Mouse (Mus musculus) stomach, embryonic 15.5 days (tissue): ENCODE measurements around the gene Rabif. TPM values are rescaled to one million over a fixed set of nuclear protein-coding genes. Genes with fewer than 3 reads are reported as not detected.
"Not testable (repeated sequence)": the region's sequence is repeated elsewhere in the genome, so short reads cannot be mapped to it uniquely, and the experiment has no call there.

Experiments
- ATAC-seq: fragments of 200-750 bp; cut with Nextera tagmentation; 2 replicates; pipeline ENCODE4 v1.8.0; 2017; ENCODE audit warnings: low read depth, moderate number of reproducible peaks, moderate TSS enrichment; ENCODE audit not compliant: insufficient read depth, low FRiP score
- H3K27ac ChIP-seq: fragments of 300-500 bp; sonication (generic); 2 replicates; pipeline ENCODE4 v1.5.1; 2015; ENCODE audit warnings: mild to moderate bottlenecking, inconsistent platforms
- H3K27me3 ChIP-seq: fragments of 300-500 bp; sonication (generic); replicated peaks from 2 replicates; pipeline ENCODE4 v1.6.1; 2015; ENCODE audit warnings: inconsistent platforms
- H3K36me3 ChIP-seq: fragments of 300-500 bp; sonication (generic); 2 replicates; pipeline ENCODE4 v1.6.1; 2015; ENCODE audit warnings: inconsistent platforms
- H3K4me1 ChIP-seq: fragments of 300-500 bp; sonication (generic); 2 replicates; pipeline ENCODE4 v1.6.1; 2015; ENCODE audit warnings: inconsistent platforms
- H3K4me2 ChIP-seq: fragments of 300-500 bp; sonication (generic); 2 replicates; pipeline ENCODE4 v1.6.1; 2015; ENCODE audit warnings: mild to moderate bottlenecking, inconsistent platforms
- H3K4me3 ChIP-seq: fragments of 300-500 bp; sonication (generic); replicated peaks from 2 replicates; pipeline ENCODE4 v1.5.1; 2015; ENCODE audit warnings: inconsistent platforms
- H3K9ac ChIP-seq: fragments of 300-500 bp; sonication (generic); 2 replicates; pipeline ENCODE4 v1.6.1; 2015; ENCODE audit warnings: inconsistent platforms
- H3K9me3 ChIP-seq: fragments of 300-500 bp; sonication (generic); 2 replicates; pipeline ENCODE4 v1.6.1; 2016; ENCODE audit warnings: inconsistent platforms
- WGBS: fragments of 180-500 bp; shearing (Covaris S2); methylation state at CpG from one replicate; pipeline ENCODE4 v1.1.7; 2015; 5-methylcytosine and 5-hydroxymethylcytosine counted together
- polyA plus RNA-seq: library from polyadenylated mRNA; unstranded; fragments of >200 nt; fragmentation: Nextera tagmentation; extraction: Ambion mirVana; gene quantifications from 2 replicates; pipeline ENCODE4 v1.2.1, GENCODE M21; 2015

The Rabif gene
- polyA plus RNA-seq: 37.2 and 42.7 TPM in 2 replicates

DNA sequence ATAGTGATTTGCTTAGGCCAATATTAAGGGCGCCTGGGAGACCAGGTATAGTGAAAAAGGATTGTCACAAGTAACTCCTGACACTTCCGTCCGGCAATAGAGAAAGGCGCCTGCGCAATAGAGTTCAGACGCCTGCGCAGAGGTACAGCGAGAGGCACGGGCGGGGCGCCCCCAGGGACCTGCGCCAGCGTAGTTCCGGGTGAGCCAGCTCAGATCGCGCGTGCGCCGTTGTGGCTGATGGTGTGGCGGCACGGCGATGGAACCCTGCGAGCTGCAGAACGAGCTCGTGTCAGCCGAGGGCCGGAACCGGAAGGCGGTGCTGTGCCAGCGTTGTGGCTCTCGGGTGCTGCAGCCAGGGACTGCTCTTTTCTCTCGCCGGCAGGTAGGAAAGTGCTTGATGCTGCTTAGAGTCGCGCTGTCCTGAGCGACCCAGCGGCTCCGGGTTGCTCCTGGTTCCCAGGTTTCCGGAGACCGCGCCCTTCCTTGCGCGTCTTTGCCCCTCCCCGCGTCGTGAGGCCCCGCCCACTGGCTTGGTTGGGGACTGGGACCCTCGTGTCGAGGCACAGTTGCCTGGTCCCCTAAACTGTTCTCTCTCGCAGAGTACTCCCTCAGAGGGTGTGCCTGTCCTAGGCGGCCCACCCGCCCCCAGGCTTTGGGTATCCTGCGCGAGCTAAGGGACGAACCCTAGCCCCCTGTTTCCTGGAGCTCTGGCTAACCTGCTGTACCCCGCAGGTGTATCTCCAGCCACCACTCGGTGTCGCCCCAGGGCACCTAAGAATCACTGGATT is at the start of gene Rabif:
Rabif (plus strand) TSS at position 221 of the 788 bp plus-strand sequence.
- no peaks in the 10 kb centered on the region for H3K9me3 ChIP-seq
- H3K4me2 ChIP-seq: peak within 1 kb of the TSS; percentile 68
- ATAC-seq: peak; percentile 98
- peak within 1 kb of the TSS; percentile 97 for H3K27ac ChIP-seq
- peak within 1 kb of the TSS; percentile 56; the same call in 1 of the 2 replicates for H3K9ac ChIP-seq
- H3K4me3 ChIP-seq: peak within 1 kb of the TSS; percentile 75
- peaks cover 8% of the 10 kb centered on the region; the same call in 1 of the 2 replicates for H3K36me3 ChIP-seq
- peaks cover 9% of the 10 kb centered on the region; the same call in 1 of the 2 replicates for H3K4me1 ChIP-seq
- WGBS: under 1% methylated on average over 58 of the region's 58 CpGs
- H3K27me3 ChIP-seq: no peaks in the 10 kb centered on the region

DNA sequence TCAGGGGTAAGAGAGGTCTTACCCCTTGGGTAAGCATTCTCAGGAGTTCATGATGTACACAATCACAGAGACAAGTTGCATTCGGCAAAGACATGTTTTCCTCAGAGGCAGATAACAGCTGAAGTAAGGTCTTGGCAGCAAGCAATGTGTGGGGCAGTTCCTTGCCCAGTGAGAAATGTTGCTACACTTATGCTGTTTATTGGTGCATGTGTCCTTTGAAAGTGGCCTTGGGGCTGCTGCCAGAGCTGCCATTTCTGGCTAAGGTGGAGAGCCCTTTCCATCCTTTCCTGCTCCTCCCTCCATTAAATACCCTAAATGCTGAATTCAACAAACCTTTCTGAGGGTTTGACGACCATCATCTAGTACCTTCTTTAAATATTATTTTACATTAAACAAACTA is 49.0 kb upstream of the Rabif start:
- no peak for ATAC-seq
- WGBS: 90% methylated on average over 2 of the region's 2 CpGs
- no peak overlapping the region for H3K4me3 ChIP-seq

DNA sequence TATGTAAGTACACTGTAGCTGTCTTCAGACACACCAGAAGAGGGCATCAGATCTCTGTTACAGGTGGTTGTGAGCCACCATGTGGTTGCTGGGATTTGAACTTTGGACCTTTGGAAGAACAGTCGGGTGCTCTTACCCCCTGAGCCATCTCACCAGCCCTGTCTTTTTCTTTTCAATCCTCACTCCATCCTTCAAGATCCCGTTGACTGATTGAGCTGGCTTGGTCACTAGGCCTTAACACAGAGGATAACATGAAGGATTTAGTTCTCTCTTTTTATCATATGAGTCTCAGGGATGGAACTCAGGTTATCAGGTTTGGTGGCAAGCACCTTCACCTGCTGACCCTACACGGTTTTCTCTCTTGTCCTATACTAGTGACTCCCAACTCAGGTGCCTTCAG is 45.9 kb upstream of the Rabif start:
- H3K4me1 ChIP-seq, H3K27me3 ChIP-seq, H3K36me3 ChIP-seq, H3K4me2 ChIP-seq, H3K9ac ChIP-seq, H3K4me3 ChIP-seq, H3K9me3 ChIP-seq, ATAC-seq, H3K27ac ChIP-seq: not testable (repeated sequence)
- 63% methylated on average over 3 of the region's 3 CpGs for WGBS

More for the DNA sequence above, 49.0 kb upstream of the Rabif start:
- H3K4me2 ChIP-seq: no peak overlapping the region
- no peak overlapping the region for H3K9ac ChIP-seq
- no peak overlapping the region for H3K27ac ChIP-seq
- no peaks in the 10 kb centered on the region for H3K36me3 ChIP-seq
- no peaks in the 10 kb centered on the region for H3K4me1 ChIP-seq
- H3K9me3 ChIP-seq: no peaks in the 10 kb centered on the region
- H3K27me3 ChIP-seq: no peaks in the 10 kb centered on the region

DNA sequence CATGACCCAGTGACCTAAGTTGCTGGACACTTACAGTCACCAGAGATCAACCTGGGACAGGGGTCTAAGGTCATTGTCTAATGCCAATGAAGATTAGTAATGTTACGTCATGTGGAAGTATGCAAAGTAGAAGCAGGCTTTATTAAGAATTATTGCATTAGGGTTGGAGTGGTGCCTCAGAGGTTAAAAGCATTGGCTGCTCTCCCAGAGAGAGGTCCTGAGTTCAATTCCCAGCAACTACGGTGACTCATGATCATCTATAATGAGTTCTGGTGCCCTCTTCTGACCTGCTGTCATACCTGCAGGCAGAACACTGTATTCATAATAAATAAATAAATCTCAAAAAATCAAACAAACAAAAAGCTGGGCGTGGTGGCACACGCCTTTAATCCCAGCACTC is 44.2 kb upstream of the Rabif start:
- Histone ChIP-seq H3K36me3 (no peaks in the 10 kb centered on the region), H3K27ac (no peak overlapping the region), H3K9me3 (no peaks in the 10 kb centered on the region), H3K4me1 (no peaks in the 10 kb centered on the region), H3K4me3 (no peak overlapping the region), H3K27me3 (no peaks in the 10 kb centered on the region), H3K9ac (no peak overlapping the region), H3K4me2 (no peak overlapping the region)
- ATAC-seq: no peak
- 77% methylated on average over 4 of the region's 4 CpGs for WGBS

DNA sequence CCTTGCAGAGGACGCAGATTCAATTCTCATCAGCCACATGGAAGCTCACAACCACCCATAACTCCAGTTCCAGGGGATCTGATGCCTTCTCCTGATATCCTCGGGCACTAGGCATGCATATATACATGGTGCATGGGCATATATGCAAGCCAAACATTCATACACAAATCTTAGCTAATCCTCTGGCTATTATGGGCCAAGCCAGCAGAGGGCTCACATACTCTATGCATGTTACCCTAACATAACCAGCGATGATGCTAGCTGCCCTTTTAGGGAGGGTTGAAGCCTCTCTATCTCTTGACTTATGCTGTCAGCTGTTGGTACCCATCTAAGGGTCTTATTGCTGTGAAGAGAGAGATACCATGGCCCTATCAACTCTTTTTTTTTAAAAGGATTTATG is 43.5 kb upstream of the Rabif start:
- Histone ChIP-seq H3K27me3 (no peaks in the 10 kb centered on the region), H3K27ac (no peak overlapping the region), H3K9ac (no peak overlapping the region), H3K4me1 (peaks cover 2% of the 10 kb centered on the region; the same call in 1 of the 2 replicates), H3K9me3 (no peaks in the 10 kb centered on the region), H3K4me3 (no peak overlapping the region), H3K4me2 (no peak overlapping the region), H3K36me3 (no peaks in the 10 kb centered on the region)
- 44% methylated on average over 3 of the region's 3 CpGs for WGBS
- no peak for ATAC-seq

DNA sequence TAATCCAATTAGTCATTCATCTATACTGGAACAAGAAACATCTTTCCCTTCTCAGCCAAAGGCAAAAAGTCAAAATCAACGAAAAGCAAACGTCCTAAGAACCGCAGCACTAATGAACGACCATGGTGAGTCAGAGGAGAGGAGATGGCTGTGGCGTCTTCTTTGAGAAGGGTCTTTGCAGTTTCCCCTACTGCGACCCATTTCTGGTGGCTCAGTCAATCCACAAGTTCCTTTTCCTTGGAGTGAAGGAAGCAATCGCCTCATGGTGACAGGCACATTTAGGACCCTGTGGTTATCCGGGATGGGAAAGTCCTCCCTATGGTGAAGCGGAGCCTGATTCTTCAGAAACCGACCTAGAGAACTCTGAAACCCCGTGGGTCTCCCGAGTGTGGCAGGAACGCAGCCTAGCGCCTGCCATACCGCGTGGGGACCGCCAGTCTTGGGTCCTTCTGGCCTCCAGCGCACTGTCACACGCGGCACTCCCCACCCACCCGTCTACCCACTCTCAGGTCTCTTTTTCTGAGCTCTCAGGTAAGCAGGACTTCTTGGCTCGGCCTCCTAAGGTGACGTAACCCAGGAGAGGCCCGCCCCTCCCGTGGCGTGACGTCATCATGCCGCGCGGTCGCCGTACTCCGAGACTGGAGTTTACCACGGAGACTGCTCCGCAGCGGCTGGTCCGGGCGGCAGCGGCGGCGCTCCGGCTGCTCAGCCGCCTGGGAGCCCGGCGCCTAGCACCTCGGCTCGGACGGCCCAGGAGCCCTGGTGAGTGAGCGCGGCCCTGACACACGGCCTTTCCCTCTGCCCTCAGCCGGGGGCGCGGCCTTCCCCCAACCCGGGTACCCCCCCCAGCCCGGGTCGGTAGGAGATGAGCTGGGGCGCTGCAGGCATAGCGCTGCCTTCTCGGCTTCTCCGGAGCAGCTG is 39.3 kb upstream of the Rabif start, which contains the start of gene Klhl12:
Klhl12 (plus strand) TSS at position 628 of the 921 bp plus-strand sequence.
- H3K4me2 ChIP-seq: peak within 1 kb of the TSS; percentile 89
- peak within 1 kb of the TSS; percentile 100 for H3K4me3 ChIP-seq
- H3K4me1 ChIP-seq: peaks cover 4% of the 10 kb centered on the region; the same call in 1 of the 2 replicates
- H3K36me3 ChIP-seq: 0 out of 2 replicates have a peak, but pooled peaks cover 9% of the 10 kb centered on the region
- under 1% methylated on average over 61 of the region's 61 CpGs for WGBS
- peak within 1 kb of the TSS; percentile 81 for H3K27ac ChIP-seq
- peak within 1 kb of the TSS; percentile 99 for H3K9ac ChIP-seq
- H3K27me3 ChIP-seq: no peaks in the 10 kb centered on the region
- no peaks in the 10 kb centered on the region for H3K9me3 ChIP-seq
- ATAC-seq: peak; percentile 97

DNA sequence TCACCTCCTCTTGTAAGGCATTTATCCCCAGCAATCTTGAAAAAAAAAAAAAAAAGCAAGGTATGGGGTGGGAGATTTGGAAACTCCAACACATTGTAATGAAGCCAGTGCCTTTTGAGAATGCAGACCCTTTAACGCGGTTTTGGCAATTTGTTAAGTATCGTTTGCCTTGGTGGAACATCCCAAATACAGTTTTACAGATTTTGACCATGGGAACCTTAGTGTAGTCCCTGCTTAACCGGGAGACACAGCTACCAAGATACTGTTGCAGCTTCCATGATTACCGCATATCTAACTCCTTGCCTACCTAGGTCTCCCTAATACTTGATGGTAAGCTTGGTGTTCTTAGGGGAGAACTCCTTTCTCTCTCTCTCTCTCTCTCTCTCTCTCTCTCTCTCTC is 38.4 kb upstream of the Rabif start:
- Histone ChIP-seq H3K4me1 (peaks cover 4% of the 10 kb centered on the region; the same call in 1 of the 2 replicates), H3K9ac (peak overlapping the region; percentile 99; the same call in 1 of the 2 replicates), H3K36me3 (peaks cover 14% of the 10 kb centered on the region; the same call in 1 of the 2 replicates), H3K27me3 (no peaks in the 10 kb centered on the region), H3K4me3 (peak overlapping the region; percentile 100), H3K27ac (no peak overlapping the region), H3K4me2 (peak overlapping the region; percentile 89), H3K9me3 (no peaks in the 10 kb centered on the region)
- no peak for ATAC-seq
- WGBS: 18% methylated on average over 5 of the region's 5 CpGs

DNA sequence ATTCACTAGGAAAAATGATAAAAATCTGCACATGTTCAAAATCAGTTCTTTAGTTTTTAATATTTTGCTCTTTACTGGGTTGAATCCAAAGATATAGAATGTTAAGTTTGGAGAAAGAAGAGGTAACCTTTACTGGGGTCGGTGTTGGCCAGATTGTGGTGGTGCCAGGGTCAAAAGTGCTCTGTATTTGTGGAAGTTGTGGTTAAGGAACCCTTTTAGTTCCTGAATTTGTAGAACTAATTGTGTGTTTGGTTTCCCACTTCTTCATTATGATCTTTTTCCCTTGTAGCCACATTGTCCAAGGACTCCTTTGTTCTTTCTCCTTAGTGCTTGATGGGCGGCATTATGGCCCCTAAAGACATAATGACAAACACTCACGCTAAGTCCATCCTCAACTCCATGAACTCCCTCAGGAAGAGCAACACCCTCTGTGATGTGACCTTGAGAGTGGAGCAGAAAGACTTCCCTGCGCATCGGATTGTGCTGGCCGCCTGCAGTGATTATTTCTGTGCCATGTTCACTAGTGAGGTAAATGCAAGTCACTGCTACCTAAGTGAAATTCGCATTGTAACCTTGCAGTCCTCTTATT is 36.2 kb upstream of the Rabif start:
- ATAC-seq: no peak
- WGBS: 88% methylated on average over 7 of the region's 7 CpGs
- H3K27ac ChIP-seq: no peak overlapping the region
- H3K4me1 ChIP-seq: peaks cover 4% of the 10 kb centered on the region; the same call in 1 of the 2 replicates
- no peaks in the 10 kb centered on the region for H3K9me3 ChIP-seq
- no peaks in the 10 kb centered on the region for H3K27me3 ChIP-seq
- H3K9ac ChIP-seq: no peak overlapping the region
- no peak overlapping the region for H3K4me2 ChIP-seq
- H3K4me3 ChIP-seq: no peak overlapping the region
- H3K36me3 ChIP-seq: peaks cover 18% of the 10 kb centered on the region; the same call in 1 of the 2 replicates

DNA sequence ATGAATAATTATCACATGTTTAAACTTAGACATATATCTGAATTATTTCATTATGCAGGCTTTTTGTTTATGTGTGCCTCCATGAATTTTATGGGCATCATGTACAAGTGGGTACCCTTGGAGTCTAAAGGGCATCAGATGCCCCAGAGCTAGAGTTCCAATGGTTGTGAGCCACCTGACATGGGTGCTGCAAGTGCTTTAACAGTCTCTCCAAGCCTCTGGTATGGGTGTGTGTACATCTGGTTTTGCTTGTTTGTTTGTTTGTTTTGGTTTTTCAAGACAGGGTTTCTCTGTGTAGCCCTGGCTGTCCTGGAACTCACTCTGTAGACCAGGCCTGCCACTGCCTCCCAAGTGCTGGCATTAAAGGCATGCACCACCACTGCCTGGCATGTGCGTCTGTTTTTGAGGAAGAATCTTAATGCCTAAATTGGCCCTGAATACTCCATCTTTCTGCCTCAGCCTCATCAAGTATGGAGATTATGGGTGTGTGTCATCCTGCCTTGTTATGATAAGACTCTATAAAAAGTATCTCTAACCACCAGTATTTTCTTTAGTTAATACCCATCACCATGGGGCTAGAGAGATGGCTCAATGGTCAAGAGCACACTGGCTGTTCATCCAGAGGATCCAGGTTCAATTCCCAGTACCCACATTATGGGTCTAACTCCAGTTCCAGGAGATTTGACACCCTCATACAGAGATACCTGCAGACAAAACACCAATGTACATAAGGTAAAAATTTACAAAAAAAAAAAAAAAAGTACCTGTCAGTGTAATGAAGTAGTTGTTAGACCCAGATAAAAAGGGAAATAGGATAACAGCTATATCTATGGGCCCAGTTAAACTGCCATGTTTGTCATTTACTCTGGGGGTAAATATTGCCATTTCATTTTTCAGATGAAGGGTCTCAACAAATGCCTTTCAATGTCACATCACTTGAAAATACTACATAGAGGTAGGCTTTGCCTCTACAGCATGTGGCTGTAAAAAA is 33.9 kb upstream of the Rabif start:
- H3K36me3 ChIP-seq: peaks cover 22% of the 10 kb centered on the region; the same call in 1 of the 2 replicates
- 86% methylated on average over 1 of the region's 1 CpGs for WGBS
- ATAC-seq: peak; percentile 89; the same call in 1 of the 2 replicates

DNA sequence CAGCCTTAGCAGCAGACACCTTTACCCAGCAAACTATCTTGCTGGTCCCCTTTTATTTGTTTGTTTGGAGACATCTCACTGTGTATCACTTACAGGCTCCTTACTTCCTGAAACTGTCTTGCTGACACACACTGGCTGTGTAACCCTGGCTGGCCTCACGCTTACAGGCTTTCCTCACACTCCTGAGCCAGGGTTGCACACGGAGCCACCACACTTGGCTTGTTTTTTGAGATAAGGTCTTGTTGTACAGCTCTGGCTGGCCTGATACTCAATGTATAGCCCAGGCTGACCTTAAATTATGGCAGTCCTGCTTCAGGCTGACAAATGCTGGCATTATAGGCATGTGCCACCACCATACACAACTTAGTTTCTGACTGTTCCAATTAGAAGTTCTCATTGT is 9.8 kb upstream of the Rabif start:
- Histone ChIP-seq H3K27me3 (no peaks in the 10 kb centered on the region), H3K4me2 (no peak overlapping the region), H3K9ac (no peak overlapping the region), H3K9me3 (no peaks in the 10 kb centered on the region), H3K4me1 (no peaks in the 10 kb centered on the region), H3K36me3 (peaks cover 31% of the 10 kb centered on the region), H3K4me3 (no peak overlapping the region), H3K27ac (no peak overlapping the region)
- WGBS: 88% methylated on average over 2 of the region's 2 CpGs
- no peak for ATAC-seq

More for the DNA sequence above, 33.9 kb upstream of the Rabif start:
- Histone ChIP-seq H3K27me3 (no peaks in the 10 kb centered on the region), H3K4me1 (peaks cover 4% of the 10 kb centered on the region; the same call in 1 of the 2 replicates), H3K9ac (no peak overlapping the region), H3K4me3 (no peak overlapping the region), H3K9me3 (no peaks in the 10 kb centered on the region), H3K27ac (no peak overlapping the region), H3K4me2 (no peak overlapping the region)
